Mouse (Mus musculus) spleen, adult 2 months (tissue): ENCODE measurements around the gene E2f1.

Experiments used
- CTCF ChIP-seq: fragments of 200-500 bp; IDR thresholded peaks from 2 replicates; pipeline ENCODE4 v1.5.1; 2011; ENCODE audit warnings: mild to moderate bottlenecking, inconsistent platforms; ENCODE audit not compliant: insufficient read depth, insufficient read length, insufficient replicate concordance; ENCODE audit errors: extremely low read depth
- POLR2A ChIP-seq: fragments of 200-500 bp; IDR thresholded peaks from 2 replicates; pipeline ENCODE4 v1.6.1; 2011; ENCODE audit warnings: low read depth, low read length, inconsistent platforms

GRCm38 (mm10) chr2:154552424-154552907, 17.2 kb downstream of the E2f1 start:
- TF ChIP-seq POLR2A (no peak), CTCF (peak; percentile 65; the same call in 1 of the 2 replicates)
